Mouse (Mus musculus) mature B cell (primary cell): ENCODE data around the gene Zfp398.

ENCODE experiments used
- in situ Hi-C: fragments of 300-500 bp; cut with MboI; formaldehyde crosslinking; loops from 2 replicates; pipeline ENCODE4 v1.14.3; 2019

The Zfp398 gene

GRCm38 (mm10) chr6:47835482-47835983, at the start of gene Zfp398:
Gene Zfp398 (plus strand): TSS chr6:47835661.
- in situ Hi-C loops = loop anchor here (10.0 kb wide), 1 partner anchor 51 kb away; no protein-coding TSS in a partner anchor

- in situ Hi-C loops = loop anchor here (10.0 kb wide), 1 partner anchor 47 kb away; the partner anchor contains the start of genes Zfp398 and Zfp786
These were observed 47.3 kb upstream of the Zfp398 start for GRCm38 (mm10) chr6:47787941-47788736.

- in situ Hi-C loops = loop anchor here (10.0 kb wide), 1 partner anchor 46 kb away; the partner anchor contains the start of genes Zfp398 and Zfp786
These were observed 46.6 kb upstream of the Zfp398 start for GRCm38 (mm10) chr6:47788821-47789220.

- in situ Hi-C loops = no loop called here
These were observed 44.7 kb upstream of the Zfp398 start for GRCm38 (mm10) chr6:47790745-47791144.

- in situ Hi-C loops = no loop called here
These were observed 42.9 kb upstream of the Zfp398 start for GRCm38 (mm10) chr6:47792533-47792932.

GRCm38 (mm10) chr6:47793284-47793683, 42.2 kb upstream of the Zfp398 start:
- in situ Hi-C loops = no loop called here

- in situ Hi-C loops = no loop called here
These were observed 41.2 kb upstream of the Zfp398 start for GRCm38 (mm10) chr6:47794106-47794830.

GRCm38 (mm10) chr6:47799079-47799478, 36.4 kb upstream of the Zfp398 start:
- in situ Hi-C loops = no loop called here

- in situ Hi-C loops = no loop called here
These were observed 29.9 kb upstream of the Zfp398 start for GRCm38 (mm10) chr6:47805520-47805919.

- in situ Hi-C loops = no loop called here
These were observed 28.0 kb upstream of the Zfp398 start for GRCm38 (mm10) chr6:47807419-47807818.

GRCm38 (mm10) chr6:47808545-47808944, 26.9 kb upstream of the Zfp398 start:
- in situ Hi-C loops = no loop called here

- in situ Hi-C loops = no loop called here
These were observed 26.4 kb upstream of the Zfp398 start for GRCm38 (mm10) chr6:47809053-47809452.

- in situ Hi-C loops = no loop called here
These were observed 25.3 kb upstream of the Zfp398 start for GRCm38 (mm10) chr6:47810181-47810580.

- in situ Hi-C loops = no loop called here
These were observed 24.1 kb upstream of the Zfp398 start for GRCm38 (mm10) chr6:47811324-47811723.

GRCm38 (mm10) chr6:47812271-47812915, 23.1 kb upstream of the Zfp398 start:
- in situ Hi-C loops = no loop called here

- in situ Hi-C loops = no loop called here
These were observed 22.1 kb upstream of the Zfp398 start, which contains the start of gene Pdia4 for GRCm38 (mm10) chr6:47813257-47813878. Gene Pdia4 (minus strand): TSS chr6:47813430.

GRCm38 (mm10) chr6:47816151-47816550, 19.3 kb upstream of the Zfp398 start:
- in situ Hi-C loops = no loop called here

GRCm38 (mm10) chr6:47818721-47819120, 16.7 kb upstream of the Zfp398 start:
- in situ Hi-C loops = no loop called here

- in situ Hi-C loops = no loop called here
These were observed 15.7 kb upstream of the Zfp398 start for GRCm38 (mm10) chr6:47819626-47820325.

- in situ Hi-C loops = no loop called here
These were observed 14.2 kb upstream of the Zfp398 start for GRCm38 (mm10) chr6:47821236-47821635.

GRCm38 (mm10) chr6:47821776-47822175, 13.7 kb upstream of the Zfp398 start:
- in situ Hi-C loops = no loop called here
